Mouse (Mus musculus) brain, embryonic 14.5 days (tissue): ENCODE data around the gene A830031A19Rik.

Experiments used
- CTCF ChIP-seq: fragments of 200-500 bp; IDR thresholded peaks from 2 replicates; pipeline ENCODE4 v1.5.1; 2012; ENCODE audit warnings: inconsistent platforms, mild to moderate bottlenecking, moderate library complexity, borderline replicate concordance; ENCODE audit not compliant: insufficient read depth, insufficient read length; ENCODE audit errors: extremely low read depth
- POLR2A ChIP-seq: fragments of 200-500 bp; IDR thresholded peaks from 2 replicates; pipeline ENCODE4 v1.6.1; 2012; ENCODE audit warnings: mild to moderate bottlenecking, inconsistent platforms, borderline replicate concordance; ENCODE audit not compliant: poor library complexity, insufficient read depth, insufficient read length, severe bottlenecking; ENCODE audit errors: extremely low read depth

- TF ChIP-seq CTCF, result no peak
- no peak for TF ChIP-seq POLR2A
These were observed 27.5 kb upstream of the A830031A19Rik start for GRCm38 (mm10) chr11:24102372-24102771.
